Mouse (Mus musculus): ENCODE measurements around the gene Surf4. TPM values are rescaled to one million over a fixed set of nuclear protein-coding genes. Genes with fewer than 3 reads are reported as not detected.

Surf4 gene
- 10 to 100 TPM; 84.7 to 88.7 TPM for total RNA-seq (2021)
- long read RNA-seq, experiment 1, transcript Surf4-201 (6 exons, 3,281 nt): major isoform, 164 of 180 reads
- long read RNA-seq, experiment 1, partial matches to known transcripts: 4 of 180 reads
- long read RNA-seq, experiment 1, other reads (novel, unspliced or antisense): 12 of 180 reads
- long read RNA-seq, experiment 2, transcript Surf4-201 (6 exons, 3,281 nt): major isoform, 151 of 161 reads
- long read RNA-seq, experiment 2, partial matches to known transcripts: 4 of 161 reads
- long read RNA-seq, experiment 2, other reads (novel, unspliced or antisense): 6 of 161 reads

- DNase-seq: peak; percentile 93 to 96
- intact Hi-C loops (cut with DNase I): loop anchor here (1.0 to 10.0 kb wide), 3 partner anchors 17 to 301 kb away; partner anchors contain the start of genes Surf1 and Surf2
Measured at GRCm38 (mm10) chr2:26933304-26934055, at the start of gene Surf4, which contains the start of gene Stkld1. Gene Surf4, minus strand, starts transcription at chr2:26933928. Gene Stkld1, plus strand, starts transcription at chr2:26934047.

DNA sequence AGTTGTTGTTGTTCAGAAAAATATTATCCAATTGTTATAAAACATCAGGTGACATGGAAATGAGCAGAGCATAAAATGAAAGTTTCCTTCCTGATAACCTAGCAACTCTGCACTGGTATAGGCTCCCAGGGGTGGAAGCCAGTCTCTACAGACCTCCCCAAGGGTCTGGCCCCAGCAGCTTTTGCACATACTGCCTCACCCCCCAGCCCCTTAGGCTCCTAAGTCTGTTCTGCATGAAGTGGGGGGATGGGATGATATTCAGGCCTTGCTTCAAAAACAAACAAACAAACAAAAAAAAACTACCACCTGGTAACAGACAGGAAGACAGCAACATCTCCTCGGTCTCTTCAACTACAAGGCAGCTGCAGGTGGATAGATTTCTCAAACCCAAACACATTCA lies 46.6 kb upstream of the Surf4 start:
- DNase-seq: no peak
- intact Hi-C loops (cut with DNase I): no loop called here

DNA sequence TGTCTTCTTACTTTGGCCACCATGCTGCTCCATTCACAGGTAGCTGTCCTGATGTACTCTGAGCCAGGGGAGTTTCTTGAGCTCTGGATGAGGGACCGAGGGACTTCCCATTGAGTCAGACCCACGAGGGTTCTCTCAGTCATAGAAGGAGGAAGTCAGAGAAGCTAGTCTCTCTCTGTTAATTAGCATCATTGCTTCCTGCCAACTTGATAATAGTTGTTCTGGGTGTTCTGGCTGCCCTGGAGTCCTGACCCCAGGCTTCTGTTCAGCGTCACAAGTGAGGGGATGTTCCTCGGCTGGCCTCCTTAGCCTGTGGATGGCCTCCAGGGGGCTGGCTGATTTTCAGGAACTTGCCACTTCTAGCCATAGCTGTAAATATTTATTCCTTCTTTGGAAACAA lies 40.2 kb upstream of the Surf4 start:
- intact Hi-C loops (cut with DNase I): no loop called here
- DNase-seq: no peak

GRCm38 (mm10) chr2:26973116-26973515 lies 39.4 kb upstream of the Surf4 start, which contains the start of gene Adamts13:
Gene Adamts13, plus strand, starts transcription at chr2:26973416.
- no peak for DNase-seq
- intact Hi-C loops (cut with DNase I): no loop called here

DNA sequence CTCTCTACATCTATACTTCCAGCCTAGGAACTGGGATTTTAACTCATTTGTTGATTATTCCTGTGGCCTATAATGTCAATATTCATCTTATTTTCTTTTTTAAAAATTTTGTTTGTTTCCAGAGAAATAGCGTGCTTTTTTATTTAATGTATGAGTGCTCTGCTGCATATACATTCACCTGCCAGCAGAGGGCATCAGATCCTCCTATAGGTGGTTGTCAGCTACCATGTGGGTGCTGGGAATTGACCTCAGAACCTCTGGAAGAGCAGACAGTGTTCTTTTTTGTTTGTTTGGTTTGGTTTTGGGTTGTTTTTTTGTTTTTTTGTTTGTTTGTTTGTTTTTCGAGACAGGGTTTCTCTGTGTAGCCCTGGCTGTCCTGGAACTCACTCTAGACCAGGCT lies 33.5 kb upstream of the Surf4 start:
- DNase-seq: no peak
- intact Hi-C loops (cut with DNase I): loop anchor here (10.0 kb wide), 1 partner anchor 322 kb away; no protein-coding TSS in a partner anchor

GRCm38 (mm10) chr2:26964724-26965370 lies 31.1 kb upstream of the Surf4 start:
- intact Hi-C loops (cut with DNase I): loop anchor here (2.0 to 10.0 kb wide), 3 partner anchors 44 to 320 kb away; partner anchors contain the start of genes Cacfd1, Med22 and Rpl7a
- DNase-seq: no peak

DNA sequence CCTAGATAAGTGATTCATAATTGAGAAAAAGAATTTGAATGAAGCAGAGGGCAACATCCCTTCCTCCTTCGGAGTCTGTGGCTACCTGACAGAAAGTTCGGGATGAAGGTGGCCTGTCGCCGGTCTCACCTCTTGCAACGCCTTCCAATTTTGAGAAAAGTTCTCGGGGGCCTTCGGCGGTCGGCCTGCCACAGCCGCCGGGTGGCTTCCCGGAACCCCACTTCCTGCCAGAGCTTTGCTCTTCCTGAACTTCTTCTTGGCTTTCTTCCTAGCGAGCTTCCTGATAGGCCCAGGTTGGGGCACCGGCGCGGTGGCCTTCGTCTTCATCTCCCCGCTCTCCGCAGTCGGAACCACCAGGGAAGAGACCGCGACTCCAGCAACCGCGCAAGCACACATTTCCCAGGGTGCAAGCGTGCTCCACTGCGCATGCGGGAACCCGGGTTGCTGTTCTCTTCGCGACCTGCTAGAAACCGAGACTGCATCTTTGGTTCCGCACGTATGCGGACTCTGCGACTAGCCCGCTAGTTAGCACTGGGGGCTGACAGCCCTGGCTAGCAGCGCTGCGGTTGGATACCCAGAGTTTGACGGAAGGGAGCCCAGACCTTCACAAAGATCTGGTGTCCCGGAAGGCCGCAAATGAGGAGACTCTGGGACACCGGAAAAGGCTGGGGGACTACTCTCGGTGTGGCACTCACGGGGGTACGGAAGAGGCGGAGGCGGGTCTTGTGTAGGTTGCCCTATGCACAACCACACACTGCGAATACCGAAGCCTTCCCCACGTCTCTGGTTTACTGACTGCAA lies 30.4 kb upstream of the Surf4 start, which contains the start of gene Rexo4:
Gene Rexo4, minus strand, starts transcription at position 464 of the 801 bp plus-strand sequence.
- intact Hi-C loops (cut with DNase I): loop anchor here (2.0 to 10.0 kb wide), 3 partner anchors 45 to 319 kb away; partner anchors contain the start of genes Cacfd1, Med22 and Rpl7a
- peak; percentile 94 for DNase-seq

DNA sequence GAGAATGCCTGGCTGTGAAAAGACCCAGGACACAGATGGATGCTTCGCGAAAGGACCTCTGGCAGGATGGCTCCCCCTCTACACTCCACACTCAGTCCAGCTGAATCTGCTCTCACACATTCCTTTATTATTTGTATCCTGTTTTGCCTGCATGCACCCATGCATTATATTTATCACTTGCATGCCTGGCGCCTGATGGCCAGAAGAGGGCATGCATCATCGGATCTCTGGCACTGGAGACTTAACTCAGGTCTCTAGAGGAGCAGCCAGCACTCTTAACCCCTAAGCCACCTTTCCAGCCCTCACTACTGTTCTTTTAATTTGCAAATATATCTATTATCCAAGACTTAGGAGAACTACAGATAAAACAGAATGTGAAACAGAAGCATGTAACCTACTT lies 27.0 kb upstream of the Surf4 start:
- DNase-seq: no peak
- intact Hi-C loops (cut with DNase I): loop anchor here (10.0 kb wide), 1 partner anchor 316 kb away; no protein-coding TSS in a partner anchor

DNA sequence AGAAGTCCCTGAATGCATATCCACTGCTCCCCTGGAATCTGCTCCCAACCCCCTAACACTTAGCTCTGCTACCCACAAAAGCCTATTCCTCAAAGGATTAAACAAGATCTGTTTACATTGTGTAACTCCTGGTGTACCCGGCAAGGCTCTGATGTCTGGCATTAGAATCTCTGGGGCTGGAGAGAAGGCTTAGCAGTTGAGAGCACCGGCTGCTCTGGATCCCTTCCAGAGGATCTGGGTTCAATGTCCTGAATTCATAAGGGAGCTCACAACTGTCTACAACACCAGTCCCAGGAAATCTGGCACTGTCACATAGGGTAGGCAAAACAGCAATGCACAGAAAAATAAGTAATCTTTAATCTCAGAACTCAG lies 23.7 kb upstream of the Surf4 start:
- intact Hi-C loops (cut with DNase I): no loop called here
- DNase-seq: no peak

DNA sequence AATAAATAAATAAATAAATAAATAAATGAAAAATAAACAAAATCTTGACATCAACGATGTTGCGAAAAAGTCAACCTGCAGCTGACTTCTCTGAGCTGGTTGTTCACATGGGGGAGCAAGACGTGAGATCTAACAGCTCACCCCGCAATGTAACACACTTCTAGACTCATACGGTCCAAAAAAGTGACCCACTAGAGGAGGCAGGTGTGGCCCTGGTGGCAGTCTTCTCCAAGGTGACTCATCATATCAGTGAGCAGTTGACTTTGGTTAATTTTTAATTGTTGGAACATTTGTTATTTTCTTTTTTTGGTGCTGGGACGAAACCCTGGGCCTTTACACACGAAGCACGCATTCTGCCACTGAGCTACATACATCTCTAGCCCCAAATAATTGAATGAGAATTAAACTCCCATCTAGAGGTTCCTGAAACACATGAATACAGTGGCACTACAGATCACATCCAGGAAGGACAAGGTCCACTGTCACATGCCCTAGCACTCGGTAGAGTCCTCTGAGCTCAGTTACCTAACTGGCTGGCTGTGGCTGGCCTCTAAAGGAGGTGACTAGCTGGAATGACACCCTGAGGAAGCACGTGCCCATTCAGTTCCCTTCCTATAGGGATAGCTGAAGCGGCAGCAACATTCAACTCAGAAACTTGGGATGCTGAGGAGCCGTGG lies 23.2 kb upstream of the Surf4 start:
- no peak for DNase-seq
- intact Hi-C loops (cut with DNase I): no loop called here

DNA sequence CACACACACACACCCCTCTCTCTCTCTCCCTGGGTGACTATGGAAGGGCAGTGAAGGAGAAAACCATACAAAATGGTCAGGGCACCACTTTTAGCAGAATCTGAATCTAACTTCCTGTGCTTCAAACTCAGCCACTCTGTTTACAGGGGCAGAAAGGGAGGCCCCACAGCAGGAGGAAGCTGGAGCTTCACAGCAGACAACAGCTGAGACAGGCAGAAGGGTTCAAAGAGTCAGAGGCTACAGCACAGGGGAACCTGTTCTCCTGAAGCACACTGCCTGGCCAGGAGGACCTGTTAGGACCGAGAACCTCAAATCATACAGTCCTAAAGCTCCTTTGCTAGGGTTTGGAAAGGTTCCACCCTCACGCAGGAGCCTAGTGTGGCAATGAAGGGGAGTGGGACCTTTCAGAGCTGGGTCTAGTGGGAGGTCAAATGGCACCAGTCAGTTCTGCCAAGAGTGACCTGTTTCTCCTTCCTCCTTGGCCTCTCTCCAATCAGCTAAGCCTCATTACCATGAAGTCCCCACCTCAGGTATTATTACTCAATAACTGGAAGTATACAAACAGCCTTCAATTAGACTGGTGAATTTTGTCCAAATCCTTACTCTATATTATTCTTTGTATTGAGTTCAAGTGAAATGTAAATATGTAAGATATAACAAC lies 21.1 kb upstream of the Surf4 start:
- intact Hi-C loops (cut with DNase I): no loop called here
- no peak for DNase-seq

DNA sequence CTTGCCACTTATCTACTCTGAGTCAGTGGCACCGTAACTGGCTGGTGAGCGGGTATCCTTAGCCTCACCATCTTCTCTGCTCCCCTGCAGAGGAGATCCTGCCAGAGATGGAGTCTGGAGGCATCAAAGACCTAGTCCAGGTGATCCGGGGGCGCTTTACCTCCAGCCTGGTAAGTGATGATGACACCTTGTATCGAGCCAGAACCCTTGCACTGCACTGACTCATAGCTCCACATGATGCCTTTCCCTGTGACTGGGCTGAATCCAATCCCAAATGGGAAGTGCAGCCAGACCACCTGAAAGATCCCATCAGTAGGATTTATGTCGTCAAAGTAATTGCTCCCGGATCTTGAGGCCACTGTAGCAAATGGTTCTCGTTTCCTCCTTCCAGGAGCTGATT lies 19.1 kb upstream of the Surf4 start:
- intact Hi-C loops (cut with DNase I): no loop called here
- no peak for DNase-seq

GRCm38 (mm10) chr2:26952193-26952592 lies 18.5 kb upstream of the Surf4 start:
- intact Hi-C loops (cut with DNase I): no loop called here
- DNase-seq: no peak

DNA sequence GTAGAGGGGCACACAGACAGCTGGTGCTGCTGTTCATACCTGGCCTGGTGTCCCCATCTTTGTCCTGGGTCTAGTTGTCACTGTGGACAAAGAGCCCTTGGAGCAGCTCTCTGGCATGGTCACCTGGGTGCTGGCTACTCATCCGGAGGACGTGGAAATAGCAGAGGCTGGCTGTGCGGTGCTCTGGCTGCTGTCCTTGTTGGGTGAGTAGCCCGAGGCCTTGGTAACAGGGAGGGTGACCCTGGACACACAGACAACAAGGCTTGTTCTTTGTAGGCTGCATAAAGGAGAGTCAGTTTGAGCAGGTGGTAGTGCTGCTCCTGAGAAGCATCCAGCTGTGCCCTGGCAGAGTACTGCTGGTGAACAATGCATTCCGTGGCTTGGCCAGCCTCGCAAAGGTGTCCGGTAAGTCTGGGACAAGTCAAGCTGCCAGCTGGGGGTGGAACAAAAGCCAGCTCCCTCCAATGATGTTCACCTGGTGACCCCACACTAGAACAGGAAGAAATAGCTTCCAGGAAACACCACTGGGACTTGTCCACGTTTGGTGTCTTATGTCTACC lies 17.7 kb upstream of the Surf4 start:
- intact Hi-C loops (cut with DNase I): no loop called here
- no peak for DNase-seq

DNA sequence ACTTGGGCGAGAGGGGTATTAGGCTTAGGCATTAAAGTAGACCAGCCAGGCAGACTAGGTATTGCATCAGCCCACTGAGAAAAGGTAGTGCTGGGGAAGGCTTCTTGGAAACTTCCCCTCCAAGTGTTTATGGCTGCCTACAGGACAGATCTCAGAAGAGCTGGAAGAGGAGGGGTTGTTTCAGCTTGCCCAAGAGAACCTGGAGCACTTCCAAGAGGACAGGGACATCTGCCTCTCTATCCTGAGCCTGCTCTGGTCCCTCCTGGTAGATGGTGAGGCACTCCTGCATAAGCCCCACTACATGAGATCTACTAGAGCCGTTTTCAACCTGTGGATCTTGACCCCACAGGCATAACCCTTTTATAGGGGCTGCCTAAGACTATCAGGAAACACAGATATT lies 16.7 kb upstream of the Surf4 start:
- no peak for DNase-seq
- intact Hi-C loops (cut with DNase I): no loop called here

GRCm38 (mm10) chr2:26943253-26943652 lies 9.5 kb upstream of the Surf4 start:
- DNase-seq: no peak
- intact Hi-C loops (cut with DNase I): no loop called here

- intact Hi-C loops (cut with DNase I): no loop called here
- no peak for DNase-seq
Measured at GRCm38 (mm10) chr2:26941539-26941938, 7.8 kb upstream of the Surf4 start.

GRCm38 (mm10) chr2:26936425-26936824 lies 2.7 kb upstream of the Surf4 start:
- intact Hi-C loops (cut with DNase I): loop anchor here (10.0 kb wide), 1 partner anchor 298 kb away; no protein-coding TSS in a partner anchor
- DNase-seq: no peak

- no peak for DNase-seq
- intact Hi-C loops (cut with DNase I): loop anchor here (10.0 kb wide), 1 partner anchor 300 kb away; no protein-coding TSS in a partner anchor
Measured at GRCm38 (mm10) chr2:26935286-26935685, 1.6 kb upstream of the Surf4 start.
